Mouse (Mus musculus) liver, embryonic 12.5 days (tissue): ENCODE measurements around the gene Cabcoco1. TPM values are rescaled to one million over a fixed set of nuclear protein-coding genes. Genes with fewer than 3 reads are reported as not detected.

Experiments used
- ATAC-seq: fragments of 200-750 bp; cut with Nextera tagmentation; 2 replicates; pipeline ENCODE4 v1.8.0; 2017; ENCODE audit warnings: moderate number of reproducible peaks, mild to moderate bottlenecking, moderate library complexity
- H3K27ac ChIP-seq: fragments of 300-500 bp; sonication (generic); 2 replicates; pipeline ENCODE4 v1.5.1; 2016; ENCODE audit warnings: mild to moderate bottlenecking
- H3K27me3 ChIP-seq: fragments of 300-500 bp; sonication (generic); replicated peaks from 2 replicates; pipeline ENCODE4 v1.6.1; 2016; ENCODE audit warnings: mild to moderate bottlenecking, moderate library complexity
- H3K36me3 ChIP-seq: fragments of 300-500 bp; sonication (generic); 2 replicates; pipeline ENCODE4 v1.6.1; 2016; ENCODE audit warnings: mild to moderate bottlenecking, moderate library complexity
- H3K4me1 ChIP-seq: fragments of 300-500 bp; sonication (generic); 2 replicates; pipeline ENCODE4 v1.6.1; 2016
- H3K4me2 ChIP-seq: fragments of 300-500 bp; sonication (generic); 2 replicates; pipeline ENCODE4 v1.6.1; 2016; ENCODE audit warnings: mild to moderate bottlenecking, moderate library complexity
- H3K4me3 ChIP-seq: fragments of 300-500 bp; sonication (generic); 2 replicates; pipeline ENCODE4 v1.5.1; 2016; ENCODE audit warnings: mild to moderate bottlenecking, moderate library complexity
- H3K9ac ChIP-seq: fragments of 300-500 bp; sonication (generic); 2 replicates; pipeline ENCODE4 v1.6.1; 2016; ENCODE audit warnings: mild to moderate bottlenecking, moderate library complexity
- H3K9me3 ChIP-seq: fragments of 300-500 bp; sonication (generic); replicated peaks from 2 replicates; pipeline ENCODE4 v1.6.1; 2016; ENCODE audit warnings: mild to moderate bottlenecking, moderate library complexity
- WGBS: fragments of 180-500 bp; shearing (Covaris S2); methylation state at CpG from one replicate; pipeline ENCODE4 v1.1.7; 2016; ENCODE audit not compliant: insufficient replicate concordance; 5-methylcytosine and 5-hydroxymethylcytosine counted together
- polyA plus RNA-seq: library from polyadenylated mRNA; unstranded; fragments of >200 nt; fragmentation: Nextera tagmentation; extraction: Ambion mirVana; gene quantifications from 2 replicates; pipeline ENCODE4 v1.2.1, GENCODE M21; 2016

Gene Cabcoco1
- polyA plus RNA-seq, 1 experiment from 2014 or later, result 1.3 TPM

- no peak overlapping the region for H3K9ac ChIP-seq
- H3K9me3 ChIP-seq, result no peaks in the 10 kb centered on the region
- no peak overlapping the region for H3K4me2 ChIP-seq
- H3K27ac ChIP-seq, result no peak overlapping the region
- no peak overlapping the region for H3K4me3 ChIP-seq
- H3K36me3 ChIP-seq, result no peaks in the 10 kb centered on the region
- ATAC-seq, result no peak
- H3K27me3 ChIP-seq, result no peaks in the 10 kb centered on the region
- H3K4me1 ChIP-seq, result no peaks in the 10 kb centered on the region
- 76% methylated on average over 9 of the region's 9 CpGs for WGBS
Measured at GRCm38 (mm10) chr10:68550668-68551267, 9.1 kb upstream of the Cabcoco1 start.

DNA sequence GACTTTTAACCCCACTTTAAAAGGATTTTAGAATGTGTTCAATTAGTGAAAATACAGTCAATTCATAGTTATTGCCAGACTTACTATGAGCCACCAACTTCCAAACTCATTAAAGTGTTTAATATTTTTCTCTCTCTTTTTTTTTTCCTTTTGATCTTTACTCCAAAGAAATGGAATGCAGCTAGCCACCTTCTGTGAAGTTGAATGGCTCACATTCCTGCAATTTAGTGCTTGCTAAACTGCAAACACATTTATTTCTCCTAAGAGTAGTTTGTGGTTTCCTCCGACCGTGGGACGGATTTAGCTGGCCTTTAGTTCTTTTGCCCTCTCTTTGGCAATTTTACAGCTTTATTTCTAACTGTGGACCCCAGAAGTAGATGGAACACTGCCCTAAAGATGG is 1.4 kb upstream of the Cabcoco1 start:
- Histone ChIP-seq H3K9me3 (no peaks in the 10 kb centered on the region), H3K4me1 (0 out of 2 replicates have a peak, but pooled peaks cover 13% of the 10 kb centered on the region), H3K9ac (no peak overlapping the region), H3K27me3 (no peaks in the 10 kb centered on the region), H3K4me3 (no peak overlapping the region), H3K36me3 (no peaks in the 10 kb centered on the region), H3K4me2 (no peak overlapping the region), H3K27ac (no peak overlapping the region)
- ATAC-seq, result no peak
- WGBS, result 69% methylated on average over 3 of the region's 3 CpGs

DNA sequence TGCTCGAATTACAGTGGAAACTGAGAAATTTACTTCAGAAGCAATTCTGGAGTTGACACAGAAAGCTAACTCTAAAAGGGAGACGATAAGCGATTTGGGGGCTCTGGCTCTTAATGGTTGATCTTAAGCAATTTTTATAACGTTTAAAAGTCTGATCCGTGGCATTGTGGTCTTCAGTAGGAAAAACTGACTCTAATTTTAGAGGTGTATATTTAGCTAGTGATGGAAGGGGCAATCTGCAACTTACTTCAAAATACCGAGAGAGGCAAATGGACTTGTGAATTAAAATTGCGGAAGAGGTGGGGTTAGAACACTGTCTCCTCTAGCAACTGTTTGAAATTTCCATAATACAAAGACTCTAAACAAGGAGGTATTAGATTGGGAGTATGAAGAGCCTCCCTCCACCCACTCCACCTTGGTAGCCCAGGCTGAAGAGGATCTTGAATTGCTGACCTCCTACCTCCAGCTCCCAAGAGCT is 286 bp upstream of the Cabcoco1 start:
- Histone ChIP-seq H3K4me2 (peak overlapping the region; percentile 60), H3K9me3 (no peaks in the 10 kb centered on the region), H3K4me3 (peak overlapping the region; percentile 48), H3K27me3 (no peaks in the 10 kb centered on the region), H3K36me3 (no peaks in the 10 kb centered on the region), H3K4me1 (0 out of 2 replicates have a peak, but pooled peaks cover 13% of the 10 kb centered on the region), H3K27ac (peak overlapping the region; percentile 37; the same call in 1 of the 2 replicates), H3K9ac (no peak overlapping the region)
- no peak for ATAC-seq
- WGBS, result 39% methylated on average over 7 of the region's 7 CpGs

- 56% methylated on average over 3 of the region's 3 CpGs for WGBS
- Histone ChIP-seq H3K9me3 (no peaks in the 10 kb centered on the region), H3K4me1 (0 out of 2 replicates have a peak, but pooled peaks cover 13% of the 10 kb centered on the region), H3K9ac (no peak overlapping the region), H3K27ac (no peak overlapping the region), H3K27me3 (no peaks in the 10 kb centered on the region), H3K4me2 (no peak overlapping the region), H3K4me3 (no peak overlapping the region), H3K36me3 (no peaks in the 10 kb centered on the region)
- no peak for ATAC-seq
Measured at GRCm38 (mm10) chr10:68540612-68541011, 1.1 kb downstream of the Cabcoco1 start.

- no peak overlapping the region for H3K4me2 ChIP-seq
- no peak overlapping the region for H3K4me3 ChIP-seq
- H3K27ac ChIP-seq, result no peak overlapping the region
- no peaks in the 10 kb centered on the region for H3K9me3 ChIP-seq
- no peaks in the 10 kb centered on the region for H3K36me3 ChIP-seq
- no peak overlapping the region for H3K9ac ChIP-seq
- H3K4me1 ChIP-seq, result 0 out of 2 replicates have a peak, but pooled peaks cover 13% of the 10 kb centered on the region
- no peaks in the 10 kb centered on the region for H3K27me3 ChIP-seq
- no peak for ATAC-seq
- 64% methylated on average over 4 of the region's 4 CpGs for WGBS
Measured at GRCm38 (mm10) chr10:68537261-68537950, 4.3 kb downstream of the Cabcoco1 start.

DNA sequence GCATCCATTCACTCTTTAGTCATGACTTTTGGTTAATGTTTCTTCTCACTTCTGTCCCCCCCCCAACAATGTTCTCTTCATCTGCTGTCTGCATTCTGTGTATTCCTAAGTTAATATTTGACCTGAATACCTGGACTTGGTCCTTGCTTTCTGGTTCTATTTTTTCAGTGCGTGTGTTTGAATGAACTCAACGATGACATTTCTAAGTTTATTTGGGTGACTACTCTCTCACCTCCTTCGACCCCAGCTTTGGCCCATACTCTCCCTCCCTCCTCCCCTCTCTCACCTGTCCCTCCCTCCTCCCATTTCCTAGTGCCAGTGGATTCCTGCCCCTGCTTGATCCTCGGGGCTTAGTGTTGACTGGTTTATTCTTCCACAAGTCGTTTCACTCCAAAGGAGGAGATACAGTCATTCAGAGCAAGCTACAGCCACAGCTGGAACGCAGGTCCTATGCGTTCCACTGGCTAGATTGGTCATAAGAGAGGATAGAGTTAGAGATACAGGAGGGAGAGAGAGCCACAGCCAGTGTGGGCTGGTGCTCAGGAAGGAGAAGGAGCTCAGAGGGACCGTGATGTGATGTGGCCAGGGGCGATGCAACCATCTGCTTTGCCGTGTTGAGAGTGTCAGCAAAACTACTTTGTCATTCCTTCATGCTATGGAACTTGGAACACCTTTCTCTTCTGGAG is 12.2 kb downstream of the Cabcoco1 start:
- ATAC-seq, result no peak
- 65% methylated on average over 10 of the region's 10 CpGs for WGBS
- Histone ChIP-seq H3K36me3 (no peaks in the 10 kb centered on the region), H3K27me3 (no peaks in the 10 kb centered on the region), H3K4me3 (no peak overlapping the region), H3K4me2 (no peak overlapping the region), H3K9me3 (no peaks in the 10 kb centered on the region), H3K9ac (no peak overlapping the region), H3K27ac (no peak overlapping the region), H3K4me1 (no peaks in the 10 kb centered on the region)

DNA sequence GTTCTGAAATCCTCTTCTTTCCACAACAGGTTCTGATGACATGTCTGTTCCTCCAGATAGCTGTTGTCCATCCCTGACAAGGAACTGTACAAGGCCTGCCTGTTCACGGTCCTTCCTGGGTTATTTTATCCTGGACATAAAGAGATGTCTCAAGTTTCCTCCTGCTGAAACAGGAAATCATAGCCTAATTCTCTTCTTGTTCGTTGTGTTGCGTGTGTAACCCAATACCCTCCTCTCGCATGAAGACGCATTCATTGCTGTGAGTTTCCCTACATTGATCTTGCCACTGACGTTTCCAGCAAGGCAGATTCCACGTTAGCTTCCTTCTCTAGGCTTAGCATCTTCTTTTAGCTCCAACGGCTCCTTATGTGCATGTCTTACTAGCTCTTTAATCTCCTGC is 12.7 kb downstream of the Cabcoco1 start:
- Histone ChIP-seq H3K4me2 (no peak overlapping the region), H3K9me3 (no peaks in the 10 kb centered on the region), H3K9ac (no peak overlapping the region), H3K27ac (no peak overlapping the region), H3K4me3 (no peak overlapping the region), H3K27me3 (no peaks in the 10 kb centered on the region), H3K36me3 (no peaks in the 10 kb centered on the region), H3K4me1 (no peaks in the 10 kb centered on the region)
- 60% methylated on average over 8 of the region's 8 CpGs for WGBS
- ATAC-seq, result no peak

DNA sequence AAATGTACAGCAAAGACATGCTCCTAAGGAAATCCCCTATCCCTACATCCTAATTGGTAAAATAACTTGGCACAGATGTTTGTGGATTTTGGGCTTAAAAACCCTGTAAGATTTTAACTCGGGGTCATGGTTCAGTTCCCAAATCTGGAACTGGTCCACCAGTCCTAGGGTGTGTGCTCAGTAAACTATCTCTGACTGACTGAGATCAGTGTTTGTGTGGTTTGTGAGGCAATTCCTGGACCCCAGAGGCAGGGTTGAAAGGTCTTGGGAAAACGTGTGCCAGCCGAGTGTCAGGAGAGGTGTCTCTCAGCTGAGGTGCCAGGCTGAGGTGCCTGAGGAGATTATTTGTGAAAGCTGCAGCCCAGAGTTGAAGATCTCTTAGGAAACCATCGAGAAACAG is 19.6 kb downstream of the Cabcoco1 start:
- no peak for ATAC-seq
- H3K9me3 ChIP-seq, result no peaks in the 10 kb centered on the region
- H3K4me3 ChIP-seq, result no peak overlapping the region
- 48% methylated on average over 4 of the region's 4 CpGs for WGBS
- H3K27ac ChIP-seq, result no peak overlapping the region
- no peaks in the 10 kb centered on the region for H3K27me3 ChIP-seq
- H3K4me1 ChIP-seq, result no peaks in the 10 kb centered on the region
- H3K9ac ChIP-seq, result no peak overlapping the region
- H3K4me2 ChIP-seq, result no peak overlapping the region
- H3K36me3 ChIP-seq, result no peaks in the 10 kb centered on the region

DNA sequence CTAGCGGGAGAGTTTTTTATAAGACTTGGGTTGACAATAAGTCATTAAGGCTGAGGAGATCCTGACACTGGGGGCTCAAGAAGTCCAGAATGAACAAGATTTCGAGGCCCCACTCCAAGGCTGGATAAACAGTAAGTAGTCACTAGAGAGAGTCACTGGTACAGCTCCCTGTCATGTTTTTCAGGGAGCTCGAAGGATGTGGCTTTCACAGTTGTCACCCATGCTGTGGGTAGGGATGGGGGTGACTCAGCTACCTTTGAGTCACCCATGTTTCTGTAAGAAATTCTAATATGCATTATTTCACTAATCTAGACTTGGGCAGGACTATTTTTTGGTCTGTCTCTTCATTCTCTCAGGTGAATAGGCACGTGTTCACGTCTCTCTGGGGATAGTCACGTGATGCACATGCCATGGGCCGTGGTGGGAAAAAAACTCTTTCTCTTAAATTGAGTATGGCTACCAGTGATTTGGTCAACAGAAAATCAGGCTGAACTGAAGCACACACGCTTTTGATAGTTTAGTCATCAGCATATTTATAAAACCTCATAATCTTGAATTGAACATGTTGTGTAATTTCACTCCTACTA is 29.2 kb downstream of the Cabcoco1 start:
- H3K4me1 ChIP-seq, result no peaks in the 10 kb centered on the region
- no peaks in the 10 kb centered on the region for H3K9me3 ChIP-seq
- H3K27ac ChIP-seq, result no peak overlapping the region
- ATAC-seq, result no peak
- H3K4me2 ChIP-seq, result no peak overlapping the region
- 66% methylated on average over 8 of the region's 8 CpGs for WGBS
- H3K27me3 ChIP-seq, result no peaks in the 10 kb centered on the region
- no peaks in the 10 kb centered on the region for H3K36me3 ChIP-seq
- H3K9ac ChIP-seq, result no peak overlapping the region
- no peak overlapping the region for H3K4me3 ChIP-seq

- Histone ChIP-seq H3K9me3 (peaks cover 6% of the 10 kb centered on the region; the same call in 1 of the 2 replicates), H3K4me2 (no peak overlapping the region), H3K27me3 (no peaks in the 10 kb centered on the region), H3K9ac (no peak overlapping the region), H3K27ac (no peak overlapping the region), H3K4me3 (no peak overlapping the region), H3K4me1 (no peaks in the 10 kb centered on the region), H3K36me3 (no peaks in the 10 kb centered on the region)
- ATAC-seq, result no peak
- 71% methylated on average over 3 of the region's 3 CpGs for WGBS
Measured at GRCm38 (mm10) chr10:68507741-68508140, 34.0 kb downstream of the Cabcoco1 start.

DNA sequence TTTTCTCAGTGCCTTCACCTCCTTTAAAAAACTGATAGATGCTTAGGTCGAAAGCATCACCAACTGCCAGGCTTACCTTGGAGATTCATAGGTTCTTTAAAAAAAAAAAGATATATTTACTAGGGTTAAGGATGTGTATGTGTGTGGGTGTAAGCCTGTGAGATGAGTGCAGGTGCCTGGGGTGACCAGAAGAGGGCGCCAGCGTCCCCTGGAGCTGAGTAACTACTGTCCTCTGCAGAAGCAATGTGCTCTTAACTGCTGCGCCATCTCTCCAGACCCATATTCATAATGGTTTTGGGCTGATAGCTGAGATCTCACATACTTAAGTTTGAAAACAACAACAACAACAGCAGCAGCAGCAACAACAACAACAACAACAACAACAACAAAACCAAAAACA is 35.5 kb downstream of the Cabcoco1 start:
- H3K27ac ChIP-seq, result no peak overlapping the region
- no peaks in the 10 kb centered on the region for H3K27me3 ChIP-seq
- no peaks in the 10 kb centered on the region for H3K4me1 ChIP-seq
- WGBS, result 62% methylated on average over 4 of the region's 4 CpGs
- H3K9ac ChIP-seq, result no peak overlapping the region
- ATAC-seq, result no peak
- H3K9me3 ChIP-seq, result peaks cover 6% of the 10 kb centered on the region; the same call in 1 of the 2 replicates
- H3K36me3 ChIP-seq, result no peaks in the 10 kb centered on the region
- H3K4me2 ChIP-seq, result no peak overlapping the region
- no peak overlapping the region for H3K4me3 ChIP-seq
